Mouse (Mus musculus): Measurements from ENCODE around the gene Cnot1.

Cnot1 gene

GRCm38 (mm10) chr8:95727625-95728024 lies 79.6 kb downstream of the Cnot1 start:
- DNase-seq (ENCODE audit: low spot score) = no peak

- no peak for DNase-seq (ENCODE audit: low spot score)
Observed at GRCm38 (mm10) chr8:95716546-95717335, 90.5 kb downstream of the Cnot1 start.

- DNase-seq (ENCODE audit: low spot score) = peak; percentile 84
Observed at GRCm38 (mm10) chr8:95715676-95716531, 91.4 kb downstream of the Cnot1 start, which contains the start of gene Setd6. Setd6 (plus strand) TSS chr8:95715881.

- DNase-seq (ENCODE audit: low spot score) = no peak
Observed at GRCm38 (mm10) chr8:95714837-95715413, 92.3 kb downstream of the Cnot1 start.

GRCm38 (mm10) chr8:95714367-95714766 lies 92.9 kb downstream of the Cnot1 start:
- DNase-seq (ENCODE audit: low spot score) = no peak

- peak; percentile 73 for DNase-seq (ENCODE audit: low spot score)
Observed at GRCm38 (mm10) chr8:95713100-95714010, 93.9 kb downstream of the Cnot1 start.

GRCm38 (mm10) chr8:95712395-95712794 lies 94.9 kb downstream of the Cnot1 start:
- no peak for DNase-seq (ENCODE audit: low spot score)

GRCm38 (mm10) chr8:95711029-95711428 lies 96.2 kb downstream of the Cnot1 start:
- no peak for DNase-seq (ENCODE audit: low spot score)

GRCm38 (mm10) chr8:95709579-95709978 lies 97.7 kb downstream of the Cnot1 start:
- DNase-seq (ENCODE audit: low spot score) = no peak

- DNase-seq (ENCODE audit: low spot score) = no peak
Observed at GRCm38 (mm10) chr8:95704538-95704937, 102.7 kb downstream of the Cnot1 start.

- DNase-seq (ENCODE audit: low spot score) = no peak
Observed at GRCm38 (mm10) chr8:95703461-95704260, 103.6 kb downstream of the Cnot1 start.

GRCm38 (mm10) chr8:95702480-95703446 lies 104.5 kb downstream of the Cnot1 start:
- DNase-seq (ENCODE audit: low spot score) = peak; percentile 73

GRCm38 (mm10) chr8:95701809-95702208 lies 105.5 kb downstream of the Cnot1 start:
- no peak for DNase-seq (ENCODE audit: low spot score)

GRCm38 (mm10) chr8:95700282-95700681 lies 107.0 kb downstream of the Cnot1 start:
- no peak for DNase-seq (ENCODE audit: low spot score)

GRCm38 (mm10) chr8:95698179-95698578 lies 109.1 kb downstream of the Cnot1 start:
- no peak for DNase-seq (ENCODE audit: low spot score)

GRCm38 (mm10) chr8:95697128-95697527 lies 110.1 kb downstream of the Cnot1 start:
- DNase-seq (ENCODE audit: low spot score) = peak; percentile 66

GRCm38 (mm10) chr8:95696661-95697060 lies 110.6 kb downstream of the Cnot1 start:
- DNase-seq (ENCODE audit: low spot score) = no peak

GRCm38 (mm10) chr8:95694631-95695030 lies 112.6 kb downstream of the Cnot1 start:
- no peak for DNase-seq (ENCODE audit: low spot score)

- DNase-seq (ENCODE audit: low spot score) = no peak
Observed at GRCm38 (mm10) chr8:95690929-95691541, 116.2 kb downstream of the Cnot1 start.
